Mouse (Mus musculus) naive thymus-derived CD4-positive, alpha-beta T cell, adult 2 months (primary cell): ENCODE results near the gene Gng12.
"Not testable (repeated sequence)": the region's sequence is repeated elsewhere in the genome, so short reads cannot be mapped to it uniquely, and the experiment has no call there.

Experiments
- DNase-seq: peaks from one replicate; pipeline ENCODE4 v3.0.0-alpha.2; 2011; ENCODE audit warnings: low read depth

The Gng12 gene

GRCm38 (mm10) chr6:67029312-67029950 is 133.2 kb downstream of the Gng12 start:
- DNase-seq = no peak

DNA sequence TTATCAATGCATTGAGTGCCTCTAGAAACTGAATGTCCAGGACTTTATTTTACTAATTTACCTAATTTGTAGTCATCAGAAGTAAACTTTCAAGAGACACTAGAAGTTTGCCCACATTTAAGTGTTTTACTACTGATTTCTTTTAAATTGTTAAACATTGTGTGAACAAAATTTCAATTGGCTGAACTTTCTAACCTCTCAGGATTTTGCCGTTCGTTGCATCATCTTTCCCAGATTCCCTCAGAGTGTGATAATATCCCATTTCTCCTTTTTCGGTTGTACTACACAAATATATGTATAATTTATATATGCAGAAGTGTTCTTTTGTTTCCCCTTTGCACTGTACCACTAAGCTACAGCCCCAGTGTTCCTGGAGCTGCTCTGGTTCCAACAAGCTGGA is 133.8 kb downstream of the Gng12 start:
- no peak for DNase-seq

GRCm38 (mm10) chr6:67030416-67030815 is 134.2 kb downstream of the Gng12 start:
- DNase-seq = no peak

DNA sequence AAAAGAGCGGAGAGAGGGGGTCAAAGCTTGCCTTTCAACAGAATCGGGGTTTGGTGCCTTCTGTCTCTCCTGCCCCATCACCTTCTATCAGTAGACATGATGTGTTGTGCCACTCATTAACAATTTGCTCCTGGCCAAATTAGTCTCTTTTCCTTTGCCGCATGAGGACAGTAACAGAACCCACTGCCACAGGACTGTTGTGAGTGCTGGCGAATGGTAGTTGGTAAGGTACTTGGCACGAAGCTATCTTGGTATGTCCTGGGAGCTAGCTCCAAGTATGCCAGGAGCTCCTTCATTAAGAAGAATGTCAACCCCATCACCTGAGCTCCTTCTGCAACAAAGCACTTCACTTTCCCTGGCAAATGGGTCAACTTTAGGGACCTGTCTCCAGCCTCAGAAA is 134.6 kb downstream of the Gng12 start:
- DNase-seq = no peak

GRCm38 (mm10) chr6:67032551-67032950 is 136.4 kb downstream of the Gng12 start:
- not testable (repeated sequence) for DNase-seq

DNA sequence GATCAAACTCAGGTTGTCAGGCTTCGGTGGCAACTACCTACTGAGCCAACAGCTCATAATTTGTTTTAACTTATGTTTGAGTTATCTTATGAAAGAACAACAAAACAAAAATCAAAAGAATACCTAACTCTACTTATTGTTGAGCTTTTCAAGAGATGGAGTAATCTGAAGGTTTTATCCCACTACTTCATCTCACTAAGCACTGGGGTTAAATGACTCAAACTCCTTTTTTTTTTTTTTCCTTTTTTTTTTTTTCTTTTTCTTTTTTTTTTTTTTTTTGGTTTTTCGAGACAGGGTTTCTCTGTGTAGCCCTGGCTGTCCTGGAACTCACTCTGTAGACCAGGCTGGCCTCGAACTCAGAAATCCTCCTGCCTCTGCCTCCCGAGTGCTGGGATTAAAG is 136.8 kb downstream of the Gng12 start:
- DNase-seq = not testable (repeated sequence)

- DNase-seq = no peak
Observed at GRCm38 (mm10) chr6:67033604-67034003, 137.4 kb downstream of the Gng12 start.

GRCm38 (mm10) chr6:67034331-67035130 is 138.3 kb downstream of the Gng12 start:
- DNase-seq = no peak

DNA sequence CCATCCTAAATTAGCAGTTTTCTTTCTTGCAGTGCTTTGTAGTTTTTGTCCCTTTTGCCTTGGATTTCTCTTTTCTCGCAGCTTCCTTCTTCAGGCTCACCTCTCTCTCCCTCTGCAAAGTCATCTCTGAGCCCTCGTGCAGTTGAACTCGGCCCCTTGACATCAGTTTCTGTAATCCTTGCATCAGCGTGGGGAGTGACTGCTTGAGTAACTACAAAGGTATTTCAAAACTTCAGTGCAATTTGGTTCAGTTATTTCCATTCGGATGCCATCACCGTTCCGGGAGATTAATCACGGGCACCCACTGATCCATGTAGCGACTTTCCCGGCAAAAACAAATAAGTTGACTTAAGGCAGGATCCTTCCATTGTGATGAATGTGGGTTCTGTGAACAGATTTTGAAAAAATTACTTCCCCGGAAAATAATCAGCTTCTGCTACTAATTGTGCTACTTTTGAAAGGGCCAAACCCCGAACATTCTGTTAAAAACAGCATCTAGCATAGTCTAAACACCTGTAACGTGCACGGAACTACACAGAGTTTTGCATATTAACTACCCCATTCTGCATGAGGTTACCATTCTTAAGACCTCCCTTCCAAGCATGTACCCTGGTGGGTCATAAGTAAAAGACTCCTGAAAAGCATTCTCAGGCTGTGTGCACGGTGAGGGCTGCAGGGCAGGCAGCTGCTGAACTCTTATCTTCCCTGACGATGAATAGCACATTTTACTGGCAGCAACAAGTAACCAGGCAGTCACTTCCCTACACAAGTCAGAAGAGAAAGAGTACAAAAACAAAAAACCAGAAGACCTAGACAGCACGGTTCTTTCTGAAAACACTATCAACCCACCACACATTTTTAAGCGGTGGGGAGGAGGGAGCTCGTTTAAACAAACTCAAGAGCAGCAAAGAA is 139.4 kb downstream of the Gng12 start:
- no peak for DNase-seq

GRCm38 (mm10) chr6:67036356-67036811 is 140.2 kb downstream of the Gng12 start:
- DNase-seq = peak; percentile 73

DNA sequence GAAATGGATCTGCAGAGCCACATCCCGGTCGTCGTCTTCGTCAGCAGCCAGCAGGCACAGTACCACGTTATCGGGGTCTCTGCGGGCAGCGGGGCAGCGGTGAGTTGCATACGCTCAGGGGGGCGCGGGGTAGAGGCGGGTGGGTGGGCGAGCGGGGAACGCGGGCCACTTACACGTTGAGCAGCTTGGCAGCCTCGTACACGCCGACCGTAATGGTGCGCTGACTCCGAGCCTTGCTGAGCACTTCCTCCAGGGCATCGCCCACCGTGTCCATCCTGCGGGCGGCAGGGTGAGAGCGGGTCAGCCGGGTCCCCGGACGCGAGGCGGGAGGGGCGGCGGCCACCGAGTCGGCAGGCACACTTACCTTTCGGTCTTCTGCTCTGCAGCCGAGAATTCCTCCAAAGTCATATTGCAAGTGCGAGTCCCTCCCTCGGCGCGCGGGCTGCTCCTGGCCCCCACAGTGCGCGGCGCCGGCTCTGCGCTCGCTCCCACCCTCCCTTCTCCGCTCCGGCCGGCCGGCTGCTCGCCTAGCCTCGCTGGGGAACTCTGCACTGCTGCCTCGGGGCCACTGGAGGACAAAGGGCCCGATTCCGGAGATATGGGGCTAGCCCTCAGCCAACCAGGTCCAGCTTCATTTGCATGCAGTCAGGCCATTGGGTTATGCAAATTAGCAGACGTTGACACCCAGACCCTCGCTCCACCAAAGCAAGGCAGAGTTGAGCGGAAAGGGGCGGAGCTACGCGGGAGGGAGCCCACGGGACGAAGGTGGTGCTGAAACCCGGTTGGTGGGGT is 140.8 kb downstream of the Gng12 start, which contains the start of gene Gadd45a:
Gadd45a (minus strand) TSS at position 621 of the 792 bp plus-strand sequence.
- DNase-seq = peak; percentile 95

- no peak for DNase-seq
Observed at GRCm38 (mm10) chr6:67038964-67039363, 142.8 kb downstream of the Gng12 start.

- no peak for DNase-seq
Observed at GRCm38 (mm10) chr6:67040904-67041410, 144.8 kb downstream of the Gng12 start.

GRCm38 (mm10) chr6:67045424-67045823 is 149.2 kb downstream of the Gng12 start:
- no peak for DNase-seq

DNA sequence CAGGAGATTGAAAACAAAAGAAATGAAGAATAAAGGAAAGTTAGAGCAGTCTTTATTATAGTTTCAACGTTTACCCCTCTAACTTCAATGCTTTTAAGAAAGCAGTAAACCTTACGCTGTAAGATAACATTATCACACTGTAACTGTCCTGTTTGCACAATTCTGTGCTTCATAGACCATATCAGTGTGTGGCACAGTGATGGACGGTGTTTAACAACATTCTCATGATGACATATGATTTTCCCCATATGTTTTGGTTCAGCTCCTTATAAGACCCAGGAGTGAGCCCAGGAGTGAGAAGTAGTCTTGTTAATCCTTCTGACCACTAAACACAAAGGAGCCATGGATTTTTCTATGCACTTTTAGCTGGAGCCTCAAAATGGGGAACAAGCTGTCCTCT is 150.7 kb downstream of the Gng12 start:
- no peak for DNase-seq

GRCm38 (mm10) chr6:67048052-67048691 is 152.0 kb downstream of the Gng12 start:
- no peak for DNase-seq

DNA sequence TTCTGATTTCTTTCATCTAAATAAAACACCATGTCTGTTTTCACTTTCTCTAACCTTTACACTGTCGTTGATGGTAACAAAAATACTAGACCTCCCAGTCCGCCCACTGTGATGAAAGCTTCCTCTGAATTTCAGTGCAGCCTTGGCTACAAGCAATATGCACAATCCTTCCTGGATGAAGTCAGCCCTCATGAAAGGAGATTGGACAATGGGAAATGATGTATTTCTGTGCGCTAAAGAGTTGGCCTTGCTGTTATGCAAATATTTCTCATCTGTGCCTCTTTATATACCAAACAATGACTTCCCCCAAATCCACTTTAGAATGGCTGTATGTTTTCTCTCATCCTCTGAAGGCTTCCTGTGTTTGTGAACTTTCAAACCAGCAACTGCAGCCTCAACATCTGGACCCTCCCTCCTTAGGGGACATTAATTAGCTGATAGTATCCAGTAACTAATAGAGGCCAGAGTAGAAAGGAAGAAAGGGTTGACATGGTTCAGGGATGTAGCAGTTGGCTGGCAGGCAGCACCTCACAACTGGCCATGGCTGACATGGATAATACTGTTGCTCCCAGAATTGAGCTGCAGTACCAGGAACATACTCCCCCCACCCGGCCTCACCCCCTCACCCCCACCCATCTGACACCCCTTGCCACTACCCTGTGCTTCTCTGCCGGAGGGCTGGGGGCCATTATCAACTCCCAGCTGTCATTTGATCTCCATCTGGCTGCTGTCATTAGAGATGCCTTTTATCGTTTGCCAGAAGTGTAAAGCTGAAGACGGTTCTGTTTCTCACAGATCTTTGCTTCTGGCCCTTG is 152.9 kb downstream of the Gng12 start:
- DNase-seq = no peak

DNA sequence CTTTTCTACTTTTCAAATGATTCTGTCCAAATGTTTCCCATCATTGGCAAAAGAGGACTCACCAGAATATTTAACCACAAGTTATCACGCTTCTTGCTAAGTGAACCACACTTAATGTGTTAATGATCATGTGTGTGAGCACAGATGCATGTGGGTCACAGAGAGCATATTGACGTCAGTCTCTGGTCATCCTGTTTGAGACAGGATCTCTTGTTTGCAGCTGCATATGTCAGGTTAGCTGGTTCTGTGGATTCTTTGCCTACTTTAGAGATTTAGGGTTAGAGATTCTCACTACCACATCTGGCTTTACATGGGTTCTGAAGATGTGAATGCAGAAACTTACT is 153.5 kb downstream of the Gng12 start:
- no peak for DNase-seq

DNA sequence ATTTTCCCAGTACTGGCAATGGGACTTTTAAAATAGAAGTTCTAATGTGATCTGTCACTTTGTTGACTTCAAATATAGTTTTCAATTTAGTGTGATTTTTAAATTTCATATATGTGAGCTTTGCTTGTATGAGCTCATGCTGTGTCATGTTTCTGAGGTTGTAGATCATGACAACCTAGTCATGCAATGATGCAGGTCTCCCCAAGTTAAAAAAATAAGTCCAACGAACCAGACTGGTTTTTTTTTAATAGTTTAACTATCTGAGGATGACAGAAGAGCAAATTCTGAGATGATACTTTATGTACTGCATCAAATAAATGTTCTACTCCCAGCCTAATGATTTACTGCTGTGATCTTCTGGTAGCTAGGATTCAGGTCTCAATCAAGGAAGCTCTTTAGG is 153.9 kb downstream of the Gng12 start:
- DNase-seq = no peak
